Mouse (Mus musculus) fibroblast of lung, adult 2 months (primary cell): Measurements from ENCODE around the gene Mx1.
A peak's percentile ranks its signal among the peaks of the same experiment; 100 is the strongest.

Experiments used
- DNase-seq: peaks from one replicate; pipeline ENCODE4 v3.0.0-alpha.2; 2011; ENCODE audit warnings: low read depth

The Mx1 gene

DNA sequence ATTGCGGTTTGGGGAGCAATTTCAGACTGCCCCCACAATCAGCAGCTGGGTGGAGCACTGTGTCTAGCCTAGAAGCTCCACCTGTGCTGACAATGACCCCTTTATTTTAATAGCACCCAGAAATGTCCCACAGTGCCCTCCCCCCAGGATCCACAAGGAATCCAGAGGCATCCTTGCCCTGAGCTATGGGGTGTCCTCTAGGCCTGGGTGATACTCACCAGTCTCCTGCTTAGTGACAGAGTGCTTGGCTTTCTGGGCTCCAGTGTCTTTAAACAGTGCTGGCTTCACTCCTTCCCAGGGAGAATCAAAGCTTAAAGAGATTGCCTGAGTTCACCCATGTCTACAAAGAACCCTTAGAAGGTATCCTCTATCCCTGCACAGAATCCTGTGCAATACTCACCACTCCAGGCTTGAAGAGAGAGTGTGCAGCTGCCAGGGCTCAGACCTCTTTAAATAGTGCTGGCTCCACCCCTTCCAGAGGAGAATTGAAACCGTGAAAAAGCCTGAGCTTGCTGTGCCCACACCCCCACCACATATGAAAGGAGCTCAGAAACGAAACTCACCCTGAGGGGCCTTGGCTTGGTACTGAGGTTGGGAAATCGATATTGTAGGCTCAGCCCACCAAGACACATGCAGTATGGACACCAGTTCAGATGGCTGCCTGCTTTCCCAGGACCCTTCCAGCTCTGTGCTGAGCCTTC is at the start of gene Mx1:
Gene Mx1 (minus strand): TSS at position 427 of the 701 bp plus-strand sequence.
- no peak for DNase-seq

DNA sequence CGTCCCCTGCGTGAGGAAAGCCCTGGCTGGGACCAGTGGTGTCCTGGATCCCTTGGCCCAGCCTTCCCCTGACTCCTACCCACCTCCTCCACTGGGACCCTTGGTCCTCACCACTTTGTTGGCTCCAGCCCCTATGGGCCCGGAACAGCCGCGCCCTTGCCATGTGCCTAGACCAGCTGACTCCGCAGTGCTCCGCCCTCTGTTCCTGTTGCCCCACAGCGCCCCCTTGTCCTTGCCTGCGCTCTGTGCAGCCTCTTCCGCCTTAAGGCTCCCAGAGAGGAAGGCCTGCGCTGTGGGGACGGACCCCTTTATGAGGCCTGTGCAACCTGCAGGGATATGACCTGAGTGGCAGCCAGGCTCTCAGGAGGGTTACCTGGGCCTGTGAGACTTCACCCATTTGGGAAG is 49.6 kb upstream of the Mx1 start:
- DNase-seq = no peak

DNA sequence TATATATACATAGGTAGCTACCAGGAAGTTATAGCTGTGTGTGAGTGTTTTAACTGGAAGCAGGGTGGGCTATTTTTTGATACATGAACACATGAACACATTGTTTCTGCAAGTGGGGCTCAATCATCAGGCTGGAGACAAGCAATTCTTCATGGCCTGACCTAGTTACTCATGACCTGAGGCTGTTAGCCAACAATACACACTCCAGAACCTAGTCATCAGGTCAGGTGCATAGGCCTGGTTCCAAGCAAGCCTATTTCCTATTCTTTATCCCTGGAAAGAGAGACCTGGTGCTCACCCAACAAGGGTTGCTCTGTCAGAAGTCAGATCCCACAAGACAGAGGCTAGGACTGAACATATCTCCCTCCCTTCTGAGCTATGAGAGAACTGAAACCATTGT is 48.8 kb upstream of the Mx1 start:
- peak; percentile 32 for DNase-seq

DNA sequence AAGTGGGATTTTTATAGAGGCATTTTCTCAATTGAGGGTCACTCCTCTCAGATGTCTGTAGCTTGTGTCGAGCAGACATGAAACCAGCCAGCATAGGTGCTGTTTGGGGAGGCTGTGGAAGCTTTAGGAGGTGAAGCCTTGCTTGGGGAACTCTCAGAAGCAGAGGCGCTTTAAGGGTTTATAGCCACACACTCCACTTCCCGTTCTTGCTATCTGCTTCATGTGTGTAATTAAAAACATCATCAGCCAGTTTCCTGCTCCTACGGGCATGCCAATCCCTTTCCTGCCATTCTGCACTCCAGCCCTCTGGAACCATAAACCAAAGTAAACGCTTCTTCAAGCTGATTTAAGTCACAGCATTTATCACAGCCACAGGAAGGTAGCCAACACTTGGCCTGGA is 48.1 kb upstream of the Mx1 start:
- DNase-seq = no peak

DNA sequence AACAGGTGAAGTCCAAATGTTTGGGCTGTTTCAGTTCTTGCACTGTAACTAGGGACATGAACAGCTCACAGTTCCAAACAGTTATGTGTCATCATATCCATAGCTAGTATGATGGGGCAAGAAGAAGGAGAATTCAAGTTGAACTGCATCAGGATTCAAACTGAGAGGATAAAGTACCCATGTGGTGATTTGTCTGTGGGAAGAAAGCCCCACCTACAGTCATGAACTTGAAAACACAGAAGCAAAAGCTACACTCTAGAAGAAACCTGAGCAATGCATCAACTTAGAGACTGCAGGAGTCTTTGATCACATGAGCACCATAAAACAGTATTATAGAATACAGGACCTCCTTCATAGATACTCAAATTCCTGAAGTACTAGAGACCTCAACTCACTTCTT is 45.1 kb upstream of the Mx1 start:
- DNase-seq = no peak

DNA sequence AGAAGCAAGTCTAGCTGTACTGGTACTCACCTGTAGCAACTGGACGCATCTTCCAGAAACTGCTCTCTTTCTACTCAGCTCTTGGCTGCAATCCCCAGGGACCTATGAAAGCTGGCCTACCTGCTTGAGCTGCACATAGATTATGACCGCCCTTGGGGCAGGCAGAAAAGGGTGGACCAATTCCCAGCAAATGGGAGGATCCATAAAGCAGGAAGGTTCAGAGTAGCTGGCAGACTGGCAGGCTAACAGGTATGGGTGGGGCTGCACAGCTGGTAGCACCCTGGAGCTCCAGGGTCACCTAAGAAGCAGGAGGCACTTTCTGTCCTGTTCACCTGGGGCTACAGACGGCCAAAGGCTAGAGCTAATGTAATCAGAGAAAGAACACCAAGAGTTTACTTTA is 42.1 kb upstream of the Mx1 start:
- no peak for DNase-seq

DNA sequence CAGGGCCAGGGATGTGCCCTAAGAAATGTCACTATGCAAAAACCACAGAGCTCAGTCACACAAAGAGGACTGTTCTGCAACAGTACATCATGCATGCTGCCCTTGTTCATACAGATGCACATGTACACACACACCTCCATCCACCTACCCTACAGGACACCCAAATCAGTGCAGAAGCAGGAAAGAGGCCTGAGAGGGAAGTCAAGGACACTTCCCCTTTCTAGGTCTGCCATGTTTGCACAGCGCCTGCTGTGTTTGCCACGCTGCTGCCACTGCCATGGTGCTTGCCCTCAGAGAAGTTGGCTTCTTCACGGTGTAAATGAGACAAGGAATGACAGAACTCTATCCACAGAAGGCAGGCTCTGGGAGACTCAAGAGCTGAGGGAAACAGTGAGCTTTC is 41.1 kb upstream of the Mx1 start:
- no peak for DNase-seq

DNA sequence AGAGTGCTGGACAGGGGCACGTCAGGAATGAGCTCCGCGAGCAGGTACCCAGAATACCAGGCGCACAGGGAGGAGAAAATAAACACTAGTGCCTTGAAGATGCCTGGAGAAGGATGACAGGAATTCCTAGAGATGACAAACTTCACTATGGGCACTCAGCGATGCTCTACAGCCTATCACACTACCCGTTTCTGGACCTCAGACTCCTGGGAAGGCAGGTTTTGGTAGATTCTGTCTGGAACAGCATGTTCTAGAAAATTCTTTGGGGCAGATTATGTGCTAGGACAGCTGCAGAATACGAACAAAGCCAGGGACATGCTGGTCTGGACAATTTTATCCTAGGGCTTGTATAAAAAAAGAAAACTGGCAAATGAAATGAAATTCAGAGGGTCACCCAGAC is 38.2 kb upstream of the Mx1 start:
- DNase-seq = no peak

DNA sequence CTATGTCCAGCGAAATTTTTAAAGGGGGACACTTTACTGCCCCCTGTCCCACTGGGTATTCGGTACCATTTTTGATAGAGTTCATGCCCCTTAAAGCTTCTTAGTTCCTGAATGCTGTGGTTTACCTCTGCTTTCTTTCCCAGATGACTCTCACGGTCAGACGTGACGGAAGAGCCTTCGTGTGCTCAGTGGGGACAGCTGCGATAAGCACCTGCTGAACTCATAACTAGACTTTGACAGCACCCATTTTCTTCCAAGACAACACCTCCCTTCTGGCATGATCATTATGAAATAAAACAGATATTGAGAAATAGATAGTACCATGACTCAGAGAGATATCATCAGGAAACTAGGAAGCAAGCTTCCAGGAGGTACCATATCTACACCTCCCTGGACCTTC is 36.7 kb upstream of the Mx1 start:
- no peak for DNase-seq

DNA sequence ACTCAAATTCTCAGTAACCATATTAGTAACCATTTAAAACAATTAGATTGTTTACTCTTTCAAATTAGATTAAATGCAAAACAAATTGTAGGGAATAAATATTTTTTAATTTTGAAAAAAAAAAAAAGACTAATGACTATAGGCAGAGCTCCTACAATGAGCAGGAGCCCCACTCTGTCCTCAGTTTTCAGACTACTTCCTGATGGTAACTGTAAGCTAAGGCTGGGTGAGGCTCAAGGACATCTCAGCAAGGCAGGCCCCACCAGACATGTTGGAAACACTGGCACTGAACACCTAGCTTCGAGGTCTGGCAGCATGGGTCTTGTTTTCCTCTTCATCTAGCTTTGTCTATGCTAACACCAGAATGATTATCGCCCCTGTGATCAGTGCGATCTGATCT is 35.4 kb upstream of the Mx1 start:
- no peak for DNase-seq

DNA sequence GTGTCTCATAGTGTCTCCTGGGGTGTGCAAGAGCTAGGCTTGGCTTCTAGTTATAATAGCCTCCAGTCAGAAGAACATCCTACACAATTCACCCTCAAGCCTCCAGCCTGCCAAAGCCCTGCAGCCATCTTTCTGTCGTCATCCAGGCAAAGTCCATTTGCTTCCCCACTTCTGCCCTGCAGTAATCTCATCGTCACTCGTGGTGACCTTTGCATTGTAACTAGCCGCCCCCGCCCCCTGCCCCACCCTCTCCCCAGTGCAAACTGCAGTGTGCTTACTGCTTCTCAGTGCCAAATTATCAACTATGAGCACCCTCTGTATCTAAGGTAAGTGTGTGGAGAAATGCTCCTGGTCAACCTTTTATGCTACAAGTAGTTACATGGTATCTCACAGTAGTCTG is 35.0 kb upstream of the Mx1 start:
- no peak for DNase-seq

DNA sequence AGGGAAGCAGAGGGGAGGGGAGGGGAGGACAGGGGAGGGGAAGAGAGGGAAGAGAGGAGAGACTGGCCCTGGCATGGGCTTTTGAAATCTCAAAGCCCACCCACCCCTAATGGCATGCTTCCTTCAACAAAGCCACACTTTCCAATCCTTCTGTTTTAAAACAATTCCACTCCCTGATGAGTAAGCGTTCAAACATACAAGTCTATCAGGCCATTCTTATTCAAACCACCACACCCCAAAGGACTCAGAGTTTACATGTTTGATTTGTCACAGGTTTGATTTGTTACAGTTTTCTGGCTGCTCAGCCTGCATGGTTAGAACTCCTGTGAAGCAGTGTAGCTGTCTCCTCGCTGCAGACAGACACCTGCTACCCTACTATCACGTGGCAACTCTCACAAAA is 33.3 kb upstream of the Mx1 start:
- DNase-seq = no peak

DNA sequence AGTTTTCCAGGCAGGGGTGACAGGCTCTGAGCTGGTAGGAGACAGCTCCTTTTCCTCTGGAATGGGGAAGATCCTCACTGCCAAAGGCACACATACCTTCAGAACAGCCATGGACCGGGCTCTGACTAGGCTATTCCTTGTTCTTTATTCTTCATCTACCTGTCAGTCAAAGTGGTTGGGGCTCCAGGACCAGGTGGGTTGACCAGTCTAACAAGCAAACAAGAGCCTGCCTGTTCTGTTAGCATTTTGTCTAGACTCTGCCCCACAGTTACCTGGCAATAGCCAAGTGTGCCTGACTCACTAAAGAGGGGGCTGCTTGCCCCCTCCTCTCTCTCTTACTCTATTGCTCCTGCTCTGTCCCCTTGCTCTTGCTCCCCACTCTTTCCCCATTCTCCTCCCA is 29.7 kb upstream of the Mx1 start:
- no peak for DNase-seq

DNA sequence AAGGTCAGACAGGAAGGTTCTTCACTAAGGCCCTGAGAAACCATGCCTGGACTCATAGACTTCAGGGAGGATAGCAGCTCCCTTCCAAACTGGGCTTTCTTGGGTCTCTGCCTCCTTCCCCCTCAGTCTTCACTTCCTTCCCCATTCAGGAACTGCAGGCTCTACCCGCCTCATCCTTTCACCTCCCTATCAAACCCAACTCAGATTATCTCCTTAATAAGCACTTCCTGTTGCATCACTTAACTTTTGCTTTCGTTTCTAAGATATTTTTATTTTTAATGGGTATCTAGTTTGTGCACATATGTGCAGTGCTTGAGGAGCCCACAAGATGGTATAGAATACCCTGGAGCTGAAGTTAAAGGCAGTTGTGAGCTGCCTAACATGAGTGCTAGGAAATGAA is 15.9 kb upstream of the Mx1 start:
- DNase-seq = no peak

DNA sequence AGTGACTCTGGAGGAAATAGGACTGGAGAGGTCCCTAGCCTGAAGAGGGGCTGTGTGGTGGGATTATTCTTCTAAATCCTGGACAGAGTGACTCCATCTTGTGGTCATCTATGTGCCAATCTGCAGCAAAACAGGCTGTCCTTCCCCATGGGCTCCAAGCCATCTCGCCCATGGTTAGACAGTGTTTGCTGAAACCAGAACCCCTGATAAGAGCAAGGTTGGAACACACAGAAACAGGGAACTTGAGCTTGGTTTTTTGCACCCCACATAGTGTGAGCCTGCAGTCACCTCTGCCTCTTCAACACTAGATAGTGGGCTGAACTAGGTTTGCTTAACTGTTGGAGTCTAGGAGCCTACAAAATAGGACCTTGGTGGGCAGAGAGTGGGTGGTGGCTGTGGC is 13.8 kb upstream of the Mx1 start:
- DNase-seq = no peak

DNA sequence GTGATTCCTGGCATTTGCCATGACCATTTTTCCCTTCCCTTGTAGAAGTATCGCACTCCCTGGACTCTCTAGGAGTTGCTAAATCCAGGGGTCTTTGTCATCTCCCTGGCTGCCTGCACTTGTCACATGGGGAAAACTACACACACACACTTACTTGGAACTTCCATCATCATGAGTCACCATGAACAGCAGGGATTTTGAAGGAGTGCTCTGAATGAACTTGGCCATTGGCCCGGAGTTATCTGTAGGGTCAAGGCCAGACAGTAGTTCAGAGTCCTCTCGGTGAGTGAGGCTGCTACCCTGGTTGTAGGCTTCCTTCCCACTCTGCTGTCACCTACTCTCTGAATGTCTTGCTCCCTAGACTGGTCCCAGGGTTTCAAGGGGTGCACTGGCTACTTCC is 12.9 kb upstream of the Mx1 start:
- peak; percentile 27 for DNase-seq

DNA sequence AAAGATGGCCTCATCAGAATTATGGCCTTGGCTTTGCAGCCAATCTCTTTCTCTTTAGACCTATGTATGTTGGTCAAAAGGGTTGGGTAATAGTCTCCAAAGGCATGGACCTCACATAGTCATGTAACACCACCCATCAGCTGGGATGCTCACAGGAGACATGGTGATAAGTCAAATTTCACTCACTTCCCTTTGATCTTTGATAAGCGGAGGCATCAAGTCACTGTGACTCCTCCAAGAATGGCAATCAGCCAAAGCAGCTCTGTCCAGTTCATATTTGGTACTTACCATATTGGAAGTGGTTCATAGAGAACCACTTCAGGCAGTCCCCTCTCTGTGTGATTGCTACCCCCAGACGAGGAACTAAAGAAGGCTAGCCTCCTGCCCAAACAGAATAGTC is 12.0 kb upstream of the Mx1 start:
- no peak for DNase-seq

DNA sequence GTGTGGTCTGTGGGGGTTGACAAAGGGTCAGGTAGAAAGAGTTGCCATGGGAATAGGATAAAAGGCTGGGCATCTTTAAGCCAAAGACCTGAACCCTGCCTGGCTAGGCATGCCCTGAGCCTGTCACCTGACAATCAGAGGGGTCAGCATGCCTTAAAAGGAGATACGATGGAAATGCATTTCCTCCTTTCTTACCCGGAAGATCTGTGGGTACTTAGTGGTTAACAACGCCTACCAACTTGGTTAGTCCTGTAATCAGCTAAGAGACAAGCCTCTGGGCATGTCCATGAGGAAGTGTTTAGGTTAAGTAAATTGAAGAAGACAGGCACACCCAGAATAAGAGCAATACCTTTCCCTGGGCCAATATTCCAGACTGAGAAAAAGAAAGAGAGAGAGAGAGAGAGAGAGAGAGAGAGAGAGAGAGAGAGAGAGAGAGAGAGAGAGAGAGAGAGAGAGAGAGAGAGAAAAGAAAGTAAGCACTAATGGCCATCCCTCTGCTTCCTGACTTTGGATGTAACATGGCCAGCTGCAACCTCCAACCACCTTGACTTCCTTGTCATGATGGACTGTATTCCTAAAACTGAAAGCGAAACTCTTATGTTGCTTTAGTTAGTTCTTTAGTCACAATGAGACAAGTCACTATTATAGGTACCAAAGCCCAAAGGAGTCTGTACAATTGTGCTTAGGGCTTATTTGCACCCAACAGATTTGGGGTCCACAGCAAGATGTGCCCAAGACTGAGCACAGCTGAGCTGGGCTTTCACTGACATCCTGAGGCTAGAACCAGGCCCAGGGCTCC is 5.5 kb upstream of the Mx1 start:
- DNase-seq = no peak

DNA sequence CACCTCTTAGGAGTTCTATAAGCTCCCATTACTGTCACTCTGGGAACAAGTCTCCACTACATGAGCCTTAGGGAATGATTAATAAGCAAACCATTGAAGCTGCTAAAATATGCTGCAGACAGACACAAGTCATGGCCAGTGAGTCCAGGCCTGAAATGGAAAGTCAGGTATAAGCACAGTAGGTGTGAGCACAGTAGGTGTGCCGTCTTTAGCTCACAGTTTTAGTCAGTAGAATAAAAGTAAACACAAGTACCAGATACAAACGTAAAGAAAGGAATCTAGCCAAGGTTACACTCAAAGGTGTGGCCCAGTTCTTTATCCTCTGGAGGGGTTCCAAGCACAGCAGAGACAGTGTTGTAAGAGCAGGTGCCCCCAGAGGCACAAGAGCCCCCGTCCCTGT is 4.8 kb upstream of the Mx1 start:
- no peak for DNase-seq

DNA sequence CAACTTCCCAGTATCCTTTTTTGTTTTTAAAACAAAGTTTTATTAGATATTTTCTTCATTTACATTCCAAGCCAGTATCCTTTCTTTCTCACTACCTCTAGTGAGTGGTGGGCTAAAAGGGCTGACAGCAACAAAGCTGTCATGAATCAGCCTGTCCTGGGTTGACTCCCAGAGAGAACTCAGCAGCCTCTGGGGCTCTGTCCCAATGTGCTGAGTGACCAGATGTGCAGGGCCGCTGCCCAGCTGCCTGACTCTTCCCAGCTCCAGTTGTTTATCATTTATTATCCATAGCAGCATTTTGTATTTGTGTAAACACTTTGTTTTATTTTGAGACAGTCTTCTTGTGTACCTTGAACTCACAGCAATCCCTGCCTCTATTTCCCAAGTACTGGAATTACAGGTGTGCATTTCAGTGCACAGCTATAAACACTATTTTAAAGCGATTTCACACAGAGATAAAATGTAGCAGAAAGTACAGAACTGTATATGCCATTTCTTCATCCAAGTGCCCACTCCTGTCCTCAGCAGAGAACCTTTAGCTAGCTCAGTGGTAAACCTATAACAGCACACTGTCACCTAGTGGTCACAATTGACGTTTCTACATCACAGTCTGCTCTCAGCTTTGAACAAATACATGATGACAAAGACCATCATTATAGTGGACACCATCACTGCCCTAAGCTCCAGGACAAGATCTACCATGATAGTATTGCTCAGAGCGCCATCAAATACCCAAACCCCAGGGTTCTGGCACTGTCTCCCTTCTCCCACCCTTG is 3.7 kb upstream of the Mx1 start:
- DNase-seq = peak; percentile 15

DNA sequence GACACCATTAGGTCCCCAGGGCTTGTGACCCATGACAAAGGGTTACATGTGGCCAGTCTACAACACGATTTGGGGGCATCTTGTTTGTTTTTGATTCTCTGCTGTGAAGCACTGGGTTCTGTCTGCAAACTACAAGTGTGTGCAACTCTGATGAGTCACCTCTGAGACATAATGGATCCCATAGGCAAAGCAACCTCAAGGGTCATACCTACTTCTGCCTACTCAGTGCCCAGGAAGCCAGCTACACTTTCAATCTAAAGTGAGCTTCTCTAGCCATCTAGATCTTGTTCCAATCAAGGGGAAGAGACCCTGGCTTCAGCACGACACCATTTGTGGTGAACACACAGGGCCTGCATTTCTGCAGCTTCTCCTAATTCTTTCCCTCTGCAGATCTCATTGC is 1.4 kb downstream of the Mx1 start:
- no peak for DNase-seq

DNA sequence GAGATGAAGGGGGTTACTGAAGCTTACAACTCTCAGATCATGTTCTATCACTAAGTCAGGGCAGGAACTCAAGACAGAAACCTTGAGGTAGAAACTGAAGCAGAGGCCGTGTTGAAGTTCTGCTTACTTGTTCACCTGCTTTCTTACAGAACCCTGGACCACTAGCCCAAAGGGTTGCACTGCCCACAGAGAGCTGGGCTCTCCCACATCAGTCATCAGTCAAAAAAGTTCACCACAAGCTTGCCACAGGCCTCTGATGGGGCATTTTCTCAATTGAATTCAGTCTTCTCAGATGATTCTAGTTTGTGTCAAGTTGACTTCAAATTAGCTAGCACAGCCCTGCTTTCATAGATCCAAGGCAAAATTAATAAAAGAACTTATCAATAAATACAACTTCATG is 2.9 kb downstream of the Mx1 start:
- no peak for DNase-seq

DNA sequence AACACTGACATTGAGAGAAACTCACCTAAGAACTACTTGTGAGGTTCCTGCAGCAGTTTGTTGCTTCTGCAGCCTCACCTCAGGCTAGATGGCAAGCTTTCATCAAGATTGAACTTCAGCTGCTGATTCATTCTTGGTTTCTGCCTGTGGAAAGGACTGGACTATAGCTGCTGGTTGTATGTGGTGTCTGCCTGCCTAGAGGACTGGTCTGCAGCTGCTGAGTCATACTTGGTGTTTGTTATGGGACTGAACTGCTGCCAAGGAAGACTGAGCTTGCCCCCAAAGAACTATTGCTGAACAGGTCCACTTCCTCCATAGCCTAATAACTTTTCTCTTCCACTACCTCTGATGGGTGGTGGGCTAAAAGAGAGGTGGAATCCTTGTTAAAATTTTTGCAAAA is 15.3 kb downstream of the Mx1 start:
- DNase-seq = peak; percentile 14
